Mouse (Mus musculus): ENCODE results near the gene Gpr107. TPM values are rescaled to one million over a fixed set of nuclear protein-coding genes. Genes with fewer than 3 reads are reported as not detected.

Gene Gpr107
- total RNA-seq, 2 experiments from 2014 or later = 41.7 to 56.4 TPM

- no peak for DNase-seq
Observed at GRCm38 (mm10) chr2:31127219-31127618, 24.9 kb upstream of the Gpr107 start.

- DNase-seq = peak; percentile 67
Observed at GRCm38 (mm10) chr2:31127899-31128298, 24.2 kb upstream of the Gpr107 start.

DNA sequence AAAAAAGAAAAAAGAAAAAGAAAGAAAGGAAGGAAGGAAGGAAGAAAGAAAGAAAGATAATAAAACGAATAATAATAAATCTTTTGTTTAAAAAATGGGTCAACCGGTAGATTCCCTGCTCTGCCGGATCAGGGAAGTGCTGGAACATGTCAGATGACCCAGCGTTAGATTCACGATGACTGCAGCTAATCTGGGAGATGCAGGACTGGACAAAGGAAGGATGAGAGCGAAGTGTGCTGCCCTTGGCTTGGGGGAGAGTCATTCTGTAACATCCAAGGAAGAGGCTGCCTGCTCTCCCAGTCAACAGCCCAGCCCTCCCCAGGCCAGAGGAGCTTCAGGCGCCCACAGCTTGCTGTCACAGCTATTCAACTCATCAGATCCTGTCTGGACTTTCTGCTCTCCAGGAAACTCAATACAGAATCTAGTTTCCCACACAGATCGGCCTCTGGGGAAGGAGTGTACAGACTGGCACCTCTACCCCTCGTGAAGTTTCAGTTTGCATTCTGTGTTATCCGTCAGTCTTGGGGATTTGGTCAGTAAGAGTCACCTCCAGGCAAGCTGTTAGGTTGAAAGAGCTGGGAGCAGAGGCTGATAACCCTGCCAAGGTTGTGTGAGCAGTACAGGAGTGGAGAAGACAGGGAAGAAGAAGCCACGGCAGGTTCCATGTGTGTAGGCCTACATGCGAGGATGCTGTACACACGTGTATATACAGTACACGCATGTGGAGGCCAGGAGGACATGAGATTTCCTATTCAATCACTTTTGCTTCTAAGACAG, 22.2 kb upstream of the Gpr107 start:
- no peak for DNase-seq

DNA sequence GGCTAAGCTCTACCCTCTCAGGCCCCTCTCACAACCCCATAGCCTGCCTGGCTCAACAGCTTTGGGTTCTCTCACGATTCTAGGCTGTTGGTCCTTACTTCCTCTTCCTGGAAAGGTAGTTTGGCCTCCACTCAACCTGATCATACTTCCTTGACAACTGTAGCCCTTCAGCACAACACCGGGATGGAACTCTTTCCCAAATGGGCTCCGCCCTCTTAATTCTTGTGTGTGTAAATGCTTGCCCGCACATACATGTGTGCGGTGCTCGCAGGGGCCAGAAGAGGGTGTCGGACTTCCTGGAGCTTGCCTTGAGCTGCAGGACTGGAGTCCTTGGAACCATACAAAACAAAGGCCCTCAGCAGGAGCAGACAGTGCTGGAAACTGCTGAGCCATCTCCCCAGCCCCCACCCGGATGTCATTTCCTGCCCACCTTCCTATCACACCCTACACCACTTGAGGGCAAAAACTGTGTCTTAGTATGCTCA, 21.3 kb upstream of the Gpr107 start:
- peak; percentile 40 for DNase-seq

- no peak for DNase-seq
Observed at GRCm38 (mm10) chr2:31132682-31133081, 19.4 kb upstream of the Gpr107 start.

DNA sequence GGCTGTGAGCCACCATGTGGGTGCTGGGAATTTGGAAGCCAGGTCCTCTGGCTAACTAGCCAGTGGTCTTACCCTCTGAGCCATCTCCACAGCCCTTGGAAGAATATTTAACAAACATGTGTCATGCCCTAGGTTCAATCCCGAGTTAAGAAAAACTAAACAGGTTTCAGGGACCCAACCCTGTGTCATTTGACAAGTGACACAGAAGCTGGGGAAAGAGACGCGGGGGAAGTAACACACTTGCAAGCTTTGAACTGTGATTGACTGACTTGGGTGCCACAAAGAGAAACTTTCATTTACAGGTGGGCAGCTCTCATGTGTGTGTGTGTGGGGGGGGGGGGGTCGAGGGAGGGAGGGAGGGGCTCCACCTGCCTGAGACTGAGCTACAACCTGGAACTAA, 18.1 kb upstream of the Gpr107 start:
- no peak for DNase-seq

GRCm38 (mm10) chr2:31135512-31135931, 16.6 kb upstream of the Gpr107 start:
- DNase-seq = no peak

DNA sequence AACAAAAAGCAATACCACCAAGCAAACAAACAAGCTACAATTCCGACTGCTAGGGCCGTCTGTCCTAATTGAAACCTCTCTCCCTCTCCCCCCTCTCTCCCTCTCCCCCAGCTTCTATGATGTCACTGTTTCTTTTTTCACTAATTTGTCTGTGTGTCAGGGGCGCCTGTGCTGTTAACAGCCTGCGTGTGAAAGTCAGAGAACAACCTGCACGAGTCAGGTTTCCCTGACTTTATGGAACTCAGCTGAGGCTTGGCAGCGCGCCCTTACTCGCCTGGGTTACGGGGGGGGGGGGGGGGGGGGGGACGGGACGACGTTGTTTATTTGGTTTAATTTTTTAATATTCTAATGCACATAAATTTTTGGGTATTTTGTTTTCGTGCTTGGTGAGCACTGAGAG, 15.8 kb upstream of the Gpr107 start:
- no peak for DNase-seq

DNA sequence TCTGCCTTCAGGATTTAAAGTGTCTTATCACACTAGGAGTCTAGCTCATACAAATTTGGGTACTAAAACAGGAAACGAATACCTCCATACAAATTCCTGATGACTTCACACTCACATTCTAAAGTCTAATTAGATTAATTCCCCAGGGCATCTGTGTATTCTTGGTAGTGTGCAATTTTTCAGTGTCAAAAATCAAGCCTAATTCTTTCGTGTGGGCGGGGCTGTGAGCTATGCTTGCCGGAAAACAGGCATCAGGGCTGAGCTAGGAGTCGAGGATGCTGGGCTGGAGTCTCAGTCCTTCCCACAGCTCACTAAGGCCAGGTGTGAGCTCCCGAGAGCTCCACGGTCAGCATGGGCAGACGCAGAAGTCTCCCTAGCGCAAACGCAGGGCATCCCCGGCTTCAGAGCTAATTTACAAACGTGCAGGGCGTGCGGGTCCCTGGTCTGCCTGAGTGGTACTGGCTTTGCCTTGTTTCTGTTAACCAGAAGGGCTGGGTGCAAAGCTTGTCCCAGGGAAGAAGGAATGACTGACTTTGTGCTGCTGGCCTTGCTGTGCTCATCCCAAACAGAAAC, 15.0 kb upstream of the Gpr107 start:
- no peak for DNase-seq

DNA sequence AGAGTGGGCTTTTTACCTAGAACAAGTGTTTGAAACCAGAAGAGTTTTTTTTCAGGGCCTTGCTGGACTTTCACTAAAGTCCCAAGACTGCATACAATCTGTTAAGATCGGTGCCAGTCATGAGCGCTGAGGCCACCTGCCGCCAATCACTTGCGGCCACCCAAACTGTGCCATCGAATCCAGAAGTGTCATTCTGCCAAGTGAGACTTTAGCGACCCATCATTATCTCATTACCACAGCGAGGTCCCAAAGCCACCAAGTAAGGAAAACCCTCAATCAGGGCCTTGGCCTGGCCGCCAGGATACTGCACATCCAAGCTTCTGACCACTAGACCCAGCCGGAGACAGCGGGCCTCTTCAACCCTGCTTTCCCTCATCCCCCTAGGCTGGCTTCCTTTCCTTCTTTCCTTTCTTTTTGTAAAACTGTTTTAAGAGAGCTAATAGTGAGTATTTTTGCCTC, 12.9 kb upstream of the Gpr107 start:
- no peak for DNase-seq

DNA sequence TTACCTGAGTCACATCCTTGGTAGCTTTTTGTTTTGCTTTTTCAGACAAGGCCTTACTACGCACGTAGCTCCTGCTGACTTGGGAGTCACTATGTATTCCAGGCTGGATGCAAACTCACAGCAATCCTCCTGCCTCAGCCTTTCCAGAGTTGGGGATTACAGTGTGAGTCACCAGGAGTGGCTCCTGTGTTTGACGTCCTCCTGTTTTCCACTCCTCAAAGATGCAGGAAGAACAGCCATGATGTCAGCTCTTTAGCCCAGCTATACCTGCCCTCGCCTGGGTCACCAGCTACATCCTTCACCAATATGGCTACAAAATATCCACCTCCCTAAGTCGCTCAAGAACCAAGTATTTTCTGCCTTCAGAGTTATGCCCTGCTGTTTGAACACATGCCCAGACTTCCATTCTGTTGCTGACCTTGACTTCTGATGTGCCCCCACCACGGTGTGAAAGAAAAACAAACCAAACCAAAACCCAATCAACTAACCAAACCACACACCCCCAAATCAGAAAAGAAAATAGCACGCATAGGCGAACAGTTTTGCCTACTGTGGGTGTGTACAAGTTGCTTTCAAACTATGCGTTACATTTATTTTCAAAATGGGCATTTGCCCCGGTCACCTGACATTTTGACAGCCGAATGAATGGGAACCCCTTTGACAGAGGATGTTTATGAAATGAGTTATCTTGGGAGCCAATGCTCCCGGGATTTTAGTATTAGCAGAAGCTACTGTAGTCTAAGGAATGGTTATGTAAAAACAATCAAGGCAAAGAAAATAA, 11.9 kb upstream of the Gpr107 start:
- no peak for DNase-seq

- DNase-seq = no peak
Observed at GRCm38 (mm10) chr2:31140772-31141073, 11.4 kb upstream of the Gpr107 start.

GRCm38 (mm10) chr2:31141074-31141866, 10.8 kb upstream of the Gpr107 start:
- peak; percentile 58 for DNase-seq

GRCm38 (mm10) chr2:31141867-31142454, 10.2 kb upstream of the Gpr107 start, which contains the start of gene Fnbp1:
Gene Fnbp1, minus strand, starts transcription at chr2:31142008.
- peak; percentile 94 for DNase-seq

GRCm38 (mm10) chr2:31142505-31142904, 9.6 kb upstream of the Gpr107 start:
- no peak for DNase-seq

DNA sequence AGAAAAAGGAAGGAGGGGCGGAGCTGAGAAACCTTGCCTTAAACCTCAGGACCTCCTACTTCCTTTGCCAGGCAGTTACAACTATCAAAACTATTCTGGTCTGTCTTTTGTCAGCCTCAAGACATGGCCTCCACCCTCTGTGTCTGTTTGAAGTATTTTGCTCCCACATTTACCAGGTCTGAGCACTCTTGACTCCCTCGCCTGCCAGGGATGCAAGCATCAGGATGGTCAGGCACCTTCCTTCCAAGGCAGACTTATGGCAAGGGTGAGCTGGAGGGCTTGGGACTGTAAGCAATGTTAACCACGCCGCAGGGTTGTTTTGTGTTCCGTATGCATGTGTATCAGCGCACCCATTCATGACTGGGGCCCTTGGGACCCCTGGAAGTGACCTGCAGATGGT, 8.8 kb upstream of the Gpr107 start:
- DNase-seq = no peak

DNA sequence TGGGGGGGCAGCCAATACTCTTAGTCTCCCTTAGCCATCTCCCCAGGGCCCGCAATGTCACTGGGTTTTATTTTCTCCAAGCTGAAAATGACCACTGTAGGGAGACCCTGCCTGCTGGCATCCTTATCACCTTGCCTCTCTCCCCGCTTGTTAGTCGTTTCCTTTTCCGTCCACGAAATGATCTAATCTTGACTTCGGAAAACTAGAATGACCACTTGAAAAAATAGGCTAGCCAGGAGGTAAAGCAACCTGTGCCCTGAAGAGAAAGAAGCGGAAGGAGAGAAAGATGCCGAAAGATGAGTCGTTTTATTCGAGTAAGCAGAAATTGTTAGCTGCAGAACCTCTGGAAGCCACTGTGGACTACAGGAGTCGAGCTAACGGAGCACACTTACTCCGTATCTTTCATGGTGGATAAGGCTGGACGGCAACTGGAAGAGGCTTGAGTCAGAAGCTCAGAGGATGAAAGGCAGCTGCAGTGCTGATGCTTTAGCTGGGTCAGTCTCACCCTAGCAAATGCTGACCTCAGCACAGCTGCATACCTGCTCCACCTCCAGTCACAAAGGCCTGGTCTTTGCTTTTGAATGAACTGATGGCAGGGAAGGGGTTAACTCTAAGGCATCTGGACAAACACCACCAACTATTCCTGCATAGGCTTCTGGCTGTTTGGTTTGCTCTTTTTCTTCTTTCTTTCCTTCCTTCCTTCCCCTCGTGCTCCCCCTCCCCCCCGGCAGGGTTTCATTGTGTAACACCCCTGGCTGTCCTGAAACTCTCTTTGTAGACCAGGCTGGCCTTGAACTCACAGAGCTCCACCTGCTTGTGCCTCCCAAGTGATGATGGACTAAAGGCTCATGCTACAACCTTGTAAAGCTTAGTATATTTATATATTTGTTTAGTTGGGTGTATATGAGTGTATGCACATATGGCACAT, 8.1 kb upstream of the Gpr107 start:
- no peak for DNase-seq

DNA sequence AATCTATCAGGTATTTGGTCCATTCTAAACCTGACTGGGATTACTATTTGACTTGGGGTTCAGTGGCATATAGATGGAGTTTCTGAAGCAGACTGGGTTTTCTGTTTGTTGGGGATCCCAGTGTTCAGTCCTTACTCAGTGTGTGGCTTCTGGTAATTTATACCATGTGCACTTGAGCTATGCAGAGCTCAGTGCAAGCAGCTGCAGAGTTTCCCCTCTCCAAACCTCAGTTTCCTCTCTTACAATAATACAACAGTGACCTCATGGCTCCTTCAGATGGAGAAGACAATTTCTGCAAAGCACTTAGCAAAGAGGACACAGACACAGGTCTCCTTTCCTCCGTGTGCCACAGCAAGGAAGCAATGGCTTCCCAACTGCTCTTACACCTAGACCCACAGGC, 7.2 kb upstream of the Gpr107 start:
- DNase-seq = no peak

- no peak for DNase-seq
Observed at GRCm38 (mm10) chr2:31147054-31147453, 5.1 kb upstream of the Gpr107 start.

- DNase-seq = no peak
Observed at GRCm38 (mm10) chr2:31150762-31151161, 1.4 kb upstream of the Gpr107 start.

DNA sequence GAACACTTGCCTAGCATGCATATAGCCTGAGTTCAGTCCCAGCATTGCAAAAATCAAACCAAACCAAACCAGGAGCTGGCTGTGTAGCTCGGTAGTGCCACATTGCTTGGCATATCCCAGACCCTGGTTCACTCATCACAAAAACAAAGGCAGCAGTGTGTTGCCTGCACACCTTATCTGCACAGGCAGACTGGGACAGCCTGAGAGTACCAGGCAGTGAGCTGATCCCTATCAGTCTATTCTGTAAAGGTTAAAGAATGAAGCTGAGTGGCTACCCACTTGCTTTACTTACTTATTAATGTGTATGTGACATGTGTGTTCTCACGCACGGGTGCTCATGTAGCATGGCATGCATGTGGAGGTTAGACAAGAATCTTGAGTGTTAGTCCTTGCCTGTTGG, 4.7 kb downstream of the Gpr107 start:
- no peak for DNase-seq
